Mouse (Mus musculus): ENCODE results near the gene Gtpbp3.

- peak; percentile 54 for TF ChIP-seq EP300 (IDR thresholded peaks at IDR 0.05)
- TF ChIP-seq CTCF (IDR thresholded peaks at IDR 0.05), result peak; percentile 38
Observed at GRCm38 (mm10) chr8:71537028-71537867, 49.3 kb downstream of the Gtpbp3 start, which contains the start of gene Bst2.

Data from lung, postnatal 0 days (tissue).